Mouse (Mus musculus): ENCODE data around the gene Ramp1.

The Ramp1 gene

GRCm38 (mm10) chr1:91201122-91201521 is 21.5 kb downstream of the Ramp1 start:
- DNase-seq, result no peak

DNA sequence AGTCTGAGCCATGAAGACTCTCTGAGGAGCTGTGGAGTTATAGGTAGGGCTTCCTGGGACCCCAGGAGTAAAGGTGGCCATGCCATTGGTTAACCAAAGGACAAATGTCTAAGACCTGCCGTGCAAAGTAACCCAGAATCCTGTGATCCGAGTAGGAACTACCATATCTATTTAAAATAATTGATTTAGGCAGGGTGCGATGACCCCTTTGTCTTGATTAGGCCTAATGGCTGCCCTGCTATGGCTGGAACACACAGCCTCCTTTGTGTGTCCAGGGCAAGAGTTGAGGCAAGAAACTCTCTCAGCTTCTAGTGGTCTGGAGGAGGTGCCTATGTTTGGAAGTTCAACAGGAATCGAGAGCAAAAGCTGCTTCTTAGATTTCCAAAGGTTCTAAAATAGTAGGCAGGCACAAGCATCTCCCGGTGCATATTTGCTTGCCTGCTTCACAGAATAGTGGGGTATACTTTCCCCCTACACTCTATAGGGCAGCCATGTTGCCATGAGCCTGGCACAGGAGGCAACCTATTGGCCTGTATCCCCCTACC is 24.7 kb downstream of the Ramp1 start:
- DNase-seq, result no peak

- no peak for DNase-seq
Observed at GRCm38 (mm10) chr1:91205651-91206050, 26.0 kb downstream of the Ramp1 start.

- no peak for DNase-seq
Observed at GRCm38 (mm10) chr1:91206336-91206735, 26.7 kb downstream of the Ramp1 start.

DNA sequence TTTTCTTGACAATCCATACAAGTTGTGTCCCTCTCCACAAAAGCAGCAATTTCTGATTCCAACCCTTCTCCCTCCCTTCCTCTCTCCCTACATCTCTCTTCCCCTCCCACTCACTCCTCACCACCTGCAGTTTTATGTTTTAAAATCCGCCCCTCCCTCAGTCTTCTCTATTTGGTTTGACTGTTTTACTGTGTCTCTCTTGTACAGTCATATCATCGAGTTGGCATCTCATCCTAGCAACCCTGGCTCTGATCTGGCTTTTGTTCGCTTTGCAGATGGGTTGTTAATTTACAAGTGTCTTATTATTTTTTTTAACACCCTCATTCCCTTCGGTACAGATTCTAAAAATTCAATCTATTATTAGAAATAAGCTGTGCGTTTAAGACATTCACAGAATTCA is 27.3 kb downstream of the Ramp1 start:
- DNase-seq, result no peak

- peak; percentile 51 to 62 for DNase-seq
Observed at GRCm38 (mm10) chr1:91207334-91208074, 27.9 kb downstream of the Ramp1 start.

DNA sequence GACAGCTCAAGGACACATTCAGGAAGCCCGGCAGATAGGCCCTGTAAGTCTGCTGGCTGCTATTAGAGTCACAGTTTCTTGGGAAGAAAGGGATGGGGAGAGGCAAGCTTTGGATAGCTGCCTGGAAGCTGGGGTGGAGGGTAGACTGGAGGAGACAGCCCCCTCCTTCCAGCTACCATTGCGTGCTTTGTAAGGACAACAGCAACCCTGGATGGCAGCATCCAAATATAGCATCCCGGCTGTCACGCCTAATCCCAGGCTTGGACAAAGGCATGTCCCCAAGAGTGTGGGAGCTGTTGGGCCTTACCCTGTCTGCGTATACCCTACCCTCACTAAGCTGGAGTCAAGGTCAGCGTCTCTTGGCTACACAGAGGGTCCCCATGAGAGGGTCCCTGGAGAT is 29.7 kb downstream of the Ramp1 start:
- peak; percentile 25 to 36 for DNase-seq

DNA sequence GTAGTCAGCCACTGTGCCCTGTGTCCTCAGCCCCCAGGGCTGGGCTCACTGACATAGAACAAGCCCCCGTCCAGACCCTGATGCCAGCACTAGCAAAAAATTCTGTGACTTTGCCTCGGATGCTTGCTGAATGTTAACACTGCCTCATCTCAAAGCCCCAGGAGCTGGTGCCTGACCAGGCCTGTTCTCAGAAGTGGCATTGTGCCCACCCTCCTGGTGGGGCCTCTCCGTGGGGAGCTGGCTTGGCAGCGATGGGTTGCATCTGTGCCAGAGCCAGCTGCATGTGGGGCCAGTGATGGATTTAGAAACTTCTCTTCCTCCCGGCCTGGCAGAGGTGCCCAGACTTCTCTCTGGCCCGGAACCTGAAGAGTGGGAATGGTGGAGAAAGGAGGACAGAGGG is 30.2 kb downstream of the Ramp1 start:
- peak; percentile 54 to 71 for DNase-seq

DNA sequence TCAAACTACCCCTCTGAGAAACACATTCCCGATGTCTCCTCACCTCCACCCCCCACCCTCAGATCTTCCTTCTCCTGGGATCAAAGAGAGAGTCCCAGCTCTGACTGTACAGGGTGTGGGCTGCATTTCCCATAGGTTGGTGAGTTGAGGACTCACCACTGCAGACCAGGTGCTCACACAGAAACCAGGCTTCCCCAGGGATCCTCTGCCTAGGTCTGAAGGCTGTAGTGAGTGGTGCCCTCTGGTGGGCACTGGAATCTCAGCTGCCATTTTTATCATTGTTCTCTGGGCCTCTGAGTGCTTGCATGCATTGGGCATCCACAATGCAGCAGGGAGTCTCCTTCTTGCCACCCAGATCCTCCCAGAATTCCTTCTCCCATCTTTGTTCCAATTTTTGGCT is 31.5 kb downstream of the Ramp1 start:
- peak; percentile 53 to 72 for DNase-seq

DNA sequence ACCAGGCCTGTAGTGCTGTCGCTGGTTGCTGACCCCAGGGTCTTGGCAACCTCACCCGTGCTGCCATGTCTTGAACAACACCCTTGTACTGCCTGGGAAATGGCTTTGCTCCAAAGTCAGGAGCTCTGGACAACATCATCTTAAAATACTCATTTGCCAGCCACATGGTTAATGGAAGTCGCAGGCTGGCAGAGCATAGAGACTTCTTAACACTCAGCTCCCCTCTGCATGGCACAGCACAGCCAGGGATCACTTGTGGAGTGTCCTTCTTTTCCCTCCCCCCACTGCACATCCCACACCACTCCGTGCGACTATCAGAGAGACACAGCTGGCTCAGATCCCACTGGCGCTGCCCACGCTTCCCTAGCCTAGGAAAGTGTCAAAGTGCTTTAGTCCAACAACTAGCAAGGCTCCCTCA is 32.0 kb downstream of the Ramp1 start:
- DNase-seq, result peak in 1 of 2 experiments; percentile 31

- DNase-seq, result no peak
Observed at GRCm38 (mm10) chr1:91215264-91215663, 35.6 kb downstream of the Ramp1 start.

- peak in 1 of 2 experiments; percentile 46 for DNase-seq
Observed at GRCm38 (mm10) chr1:91215981-91216380, 36.4 kb downstream of the Ramp1 start.

DNA sequence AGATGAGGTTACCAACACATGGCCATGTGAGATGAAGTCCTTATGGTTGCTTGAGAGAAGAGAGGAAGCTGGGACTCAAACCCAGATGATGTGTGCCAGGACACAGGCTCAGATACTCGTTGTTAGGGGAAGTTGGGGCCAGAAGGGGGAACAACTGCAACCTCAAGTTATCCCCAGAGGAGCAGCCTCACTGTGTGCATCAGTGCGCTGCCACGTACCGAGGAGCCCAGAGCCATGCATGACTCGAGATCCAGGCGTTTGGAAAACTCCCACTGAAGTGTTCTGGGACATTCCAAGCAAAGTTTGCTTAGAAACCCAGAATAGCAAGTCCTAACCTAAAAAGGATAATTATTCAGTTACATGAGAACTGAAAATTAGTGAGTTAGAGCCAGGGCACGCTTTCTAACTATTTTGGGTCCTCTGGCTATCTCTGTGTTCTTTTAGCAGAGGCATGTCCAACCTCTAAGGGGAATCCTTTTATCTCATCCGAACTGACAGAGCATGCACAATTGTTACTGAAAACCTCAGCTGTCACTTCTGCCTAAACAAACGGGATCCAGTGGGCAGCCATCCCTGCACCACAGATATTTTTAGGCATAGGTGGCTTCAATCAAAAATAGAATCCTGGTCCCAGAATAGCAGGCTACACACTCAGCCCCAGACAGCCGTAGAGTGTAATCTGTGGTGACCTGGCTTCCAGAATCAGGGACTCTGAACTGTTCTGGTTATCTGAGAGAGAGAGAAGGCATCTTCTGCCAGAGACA is 37.1 kb downstream of the Ramp1 start:
- peak in 1 of 2 experiments; percentile 35 for DNase-seq

- DNase-seq, result no peak
Observed at GRCm38 (mm10) chr1:91219641-91220321, 40.2 kb downstream of the Ramp1 start.

- no peak for DNase-seq
Observed at GRCm38 (mm10) chr1:91220322-91220672, 40.7 kb downstream of the Ramp1 start.

DNA sequence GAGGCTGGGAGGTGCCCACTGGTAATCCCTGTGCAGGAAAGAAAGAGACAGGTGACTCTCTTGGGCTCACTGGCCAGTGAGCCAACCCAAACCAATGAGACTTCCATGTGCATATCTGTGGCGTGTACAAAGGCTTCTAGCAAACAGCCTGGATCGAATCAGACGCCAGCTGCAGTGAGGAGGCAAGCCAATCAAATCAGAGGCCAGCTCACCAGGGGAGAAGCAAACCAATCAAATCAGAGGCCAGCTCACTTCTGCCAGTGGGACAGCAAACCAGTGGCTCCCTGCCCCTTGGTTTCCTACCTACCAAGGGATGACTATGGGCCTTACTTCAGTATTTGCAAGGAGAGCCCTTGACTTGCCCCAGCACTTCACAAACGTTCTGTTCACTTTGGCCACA is 46.9 kb downstream of the Ramp1 start:
- no peak for DNase-seq

DNA sequence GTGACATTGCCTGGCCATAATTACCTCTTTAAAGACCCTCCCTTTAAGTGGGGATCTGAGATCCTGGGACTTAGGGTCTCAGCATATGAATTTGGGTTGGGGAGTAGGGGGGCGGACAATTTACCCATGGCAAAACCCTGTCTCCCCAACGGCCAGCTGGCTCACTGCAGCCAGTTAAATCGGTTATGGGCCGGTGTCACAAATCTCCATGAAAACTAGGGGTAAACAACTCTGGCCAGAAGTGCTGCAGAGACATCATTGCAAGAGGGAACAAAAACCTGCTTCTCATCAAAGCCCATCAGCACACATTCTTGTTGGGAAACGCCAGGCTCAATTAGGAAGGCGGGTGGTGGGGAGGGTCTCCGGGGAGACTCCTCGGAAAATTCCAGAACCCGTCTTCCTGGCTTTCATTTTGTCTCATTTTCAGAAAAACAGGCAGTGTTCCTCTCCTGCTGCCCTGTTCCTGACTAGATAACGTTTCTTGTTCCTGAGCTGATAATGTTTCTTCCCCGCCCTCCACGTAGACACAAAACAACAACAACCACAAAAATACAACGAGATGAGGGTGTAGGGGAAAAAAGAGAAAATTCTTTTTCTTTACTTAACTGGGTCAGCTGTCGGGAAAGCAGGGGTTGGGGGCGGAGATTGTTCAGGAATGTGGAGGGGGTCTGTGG is 47.9 kb downstream of the Ramp1 start:
- no peak for DNase-seq

GRCm38 (mm10) chr1:91231142-91231541 is 51.5 kb downstream of the Ramp1 start:
- DNase-seq, result no peak

DNA sequence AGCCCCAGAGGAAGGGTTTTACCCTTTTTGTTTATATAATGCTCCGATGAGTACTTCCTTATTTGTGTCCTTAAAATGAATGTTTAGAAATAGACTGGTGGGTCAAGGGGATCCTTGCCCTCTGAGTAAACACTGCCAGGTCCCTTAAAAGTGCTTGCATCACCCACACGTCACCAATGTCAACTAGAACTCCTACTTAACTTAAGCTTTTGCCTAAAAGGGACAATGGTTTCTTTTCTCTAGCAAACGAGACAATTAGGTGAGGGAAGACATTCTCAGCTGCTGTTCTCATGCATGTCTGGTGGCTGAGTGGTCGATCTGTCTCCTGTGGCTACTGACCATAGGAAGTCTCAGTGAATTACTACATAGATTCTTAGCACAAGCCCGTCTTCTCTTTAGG is 52.3 kb downstream of the Ramp1 start:
- no peak for DNase-seq

DNA sequence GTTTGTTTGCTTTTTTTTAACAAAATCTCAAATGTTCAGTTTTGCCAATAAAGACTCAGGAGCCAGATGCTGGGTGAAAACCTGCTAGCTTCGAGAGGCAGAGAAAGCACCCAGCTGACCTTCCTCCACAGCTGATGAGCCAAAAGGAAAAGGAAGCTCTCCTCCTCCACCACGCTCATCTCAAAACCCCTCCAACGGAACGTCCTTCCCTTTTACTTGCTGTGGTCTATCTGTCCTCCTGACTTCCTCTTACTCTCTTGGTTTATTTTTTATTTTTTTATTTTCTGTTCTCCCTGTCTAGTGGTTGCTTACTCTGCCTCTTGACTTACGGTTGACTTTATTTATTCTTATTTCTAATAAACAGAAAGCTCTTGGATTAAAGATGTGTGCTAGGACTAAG is 55.8 kb downstream of the Ramp1 start:
- no peak for DNase-seq

- DNase-seq, result no peak
Observed at GRCm38 (mm10) chr1:91237676-91238075, 58.1 kb downstream of the Ramp1 start.

GRCm38 (mm10) chr1:91239112-91239511 is 59.5 kb downstream of the Ramp1 start:
- DNase-seq, result peak; percentile 50 to 68

GRCm38 (mm10) chr1:91239800-91240199 is 60.2 kb downstream of the Ramp1 start:
- DNase-seq, result no peak

Measured in cerebellum, postnatal 25 days (tissue).